Mouse (Mus musculus) layer of hippocampus, postnatal 10 days (tissue): ENCODE data around the gene Fam107b. TPM values are rescaled to one million over a fixed set of nuclear protein-coding genes. Genes with fewer than 3 reads are reported as not detected.

Source experiments
- DNase-seq, 2 experiments: peaks; one replicate each; pipeline ENCODE4 v3.0.0; 2021; ENCODE audit warnings: low spot score in 2 of 2
- total RNA-seq, 2 experiments: library from RNA; stranded (reverse); gene quantifications; 2 replicates each; pipeline ENCODE4 v1.2.3; 2021

Gene Fam107b
- total RNA-seq, 2 experiments from 2014 or later, result 22.3 to 25.6 TPM

GRCm38 (mm10) chr2:3737917-3738694 lies 167.8 kb downstream of the Fam107b start:
- no peak for DNase-seq

DNA sequence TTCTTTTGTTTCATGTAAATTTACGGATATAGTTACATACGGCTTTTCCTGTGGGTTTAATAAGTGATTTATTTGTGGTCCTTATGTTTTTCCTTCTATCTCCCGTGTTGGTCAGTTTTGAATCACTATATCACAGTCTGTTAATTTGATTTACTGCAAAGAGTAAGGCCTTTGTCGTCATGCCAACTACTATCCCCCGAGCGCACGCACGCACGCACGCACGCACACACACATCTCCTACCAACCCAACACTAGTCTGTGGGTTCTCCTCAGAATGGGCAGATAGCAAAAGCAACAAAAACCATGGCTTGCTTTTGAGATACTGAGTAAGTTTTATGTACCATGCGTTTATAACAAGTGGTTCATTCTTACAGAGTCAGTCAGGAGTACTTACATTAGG lies 168.4 kb downstream of the Fam107b start:
- DNase-seq, result no peak

- peak; percentile 37 to 66 for DNase-seq
Observed at GRCm38 (mm10) chr2:3739351-3739961, 169.2 kb downstream of the Fam107b start.

DNA sequence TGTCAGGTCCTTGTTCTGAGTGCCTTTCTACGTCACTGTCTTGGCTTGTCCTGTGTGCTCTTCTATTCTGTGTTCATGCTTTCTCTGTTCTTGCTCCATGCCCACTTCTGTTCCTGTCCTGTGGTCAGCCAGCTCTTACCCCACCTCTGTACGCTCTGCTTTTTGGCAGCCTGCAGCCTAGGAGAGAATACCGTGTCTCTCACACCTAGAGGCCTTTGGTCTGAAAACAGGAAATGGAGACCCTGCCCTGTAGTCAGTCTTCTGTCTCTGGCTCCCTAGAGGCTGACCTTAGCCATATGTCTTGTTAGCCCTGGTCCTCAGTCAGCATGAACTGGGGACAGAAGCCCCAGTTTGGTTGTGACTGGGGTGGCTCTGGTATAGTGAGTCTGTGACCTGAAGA lies 170.0 kb downstream of the Fam107b start:
- no peak for DNase-seq

GRCm38 (mm10) chr2:3740670-3741069 lies 170.4 kb downstream of the Fam107b start:
- DNase-seq, result no peak

- DNase-seq, result no peak
Observed at GRCm38 (mm10) chr2:3742519-3742918, 172.2 kb downstream of the Fam107b start.

DNA sequence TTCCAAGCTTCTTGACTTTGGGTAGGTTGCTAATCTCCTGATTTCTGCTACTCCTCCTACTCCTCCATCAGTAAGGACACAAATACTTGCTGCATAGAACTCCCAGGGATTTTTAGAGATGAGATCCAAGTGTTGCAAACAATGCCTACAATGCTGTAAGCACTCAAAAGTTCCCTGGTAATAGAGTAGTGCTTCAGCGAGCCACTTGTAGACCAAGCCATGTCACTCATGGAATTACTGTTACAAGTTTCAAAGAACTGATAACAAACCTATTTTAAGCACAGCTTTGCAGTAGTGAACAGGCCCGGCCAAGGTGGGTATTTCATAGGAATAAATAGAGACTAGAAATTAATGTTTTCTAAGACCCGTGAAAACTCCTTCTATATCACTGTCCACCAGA lies 174.8 kb downstream of the Fam107b start:
- no peak for DNase-seq

DNA sequence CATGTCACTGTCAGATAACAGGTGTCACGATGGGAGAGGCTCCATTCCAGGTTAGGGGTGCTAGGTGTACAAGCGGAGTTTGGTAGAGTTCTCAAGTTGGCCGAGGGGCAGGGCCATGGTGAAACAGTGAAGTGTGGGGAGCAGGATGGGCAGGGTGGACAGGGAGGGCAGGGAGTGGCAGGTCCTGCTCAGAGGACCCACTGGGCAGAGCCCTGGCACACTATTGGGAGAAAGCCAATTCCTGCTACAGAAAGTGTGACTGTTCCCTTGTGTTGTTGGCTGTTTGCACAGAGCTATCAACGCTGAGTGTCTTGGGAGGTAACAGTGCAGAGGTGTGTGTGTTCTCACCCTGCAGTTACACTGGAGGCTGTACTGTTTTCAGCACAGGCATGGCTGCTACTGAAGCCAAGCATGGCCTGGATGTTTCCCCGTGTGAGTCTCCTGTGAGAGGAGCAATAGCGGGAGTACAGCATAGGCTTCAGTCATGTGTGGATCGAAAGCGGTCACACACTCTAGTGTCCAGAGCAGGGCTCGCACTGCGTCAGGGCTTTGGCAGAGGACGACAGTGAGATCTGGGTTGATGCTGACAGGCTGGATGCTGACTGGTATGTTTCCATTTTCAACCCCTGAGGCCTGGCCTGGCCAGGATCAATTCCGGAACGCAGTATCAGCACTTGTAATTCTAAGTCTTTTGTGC lies 175.8 kb downstream of the Fam107b start:
- DNase-seq, result no peak

DNA sequence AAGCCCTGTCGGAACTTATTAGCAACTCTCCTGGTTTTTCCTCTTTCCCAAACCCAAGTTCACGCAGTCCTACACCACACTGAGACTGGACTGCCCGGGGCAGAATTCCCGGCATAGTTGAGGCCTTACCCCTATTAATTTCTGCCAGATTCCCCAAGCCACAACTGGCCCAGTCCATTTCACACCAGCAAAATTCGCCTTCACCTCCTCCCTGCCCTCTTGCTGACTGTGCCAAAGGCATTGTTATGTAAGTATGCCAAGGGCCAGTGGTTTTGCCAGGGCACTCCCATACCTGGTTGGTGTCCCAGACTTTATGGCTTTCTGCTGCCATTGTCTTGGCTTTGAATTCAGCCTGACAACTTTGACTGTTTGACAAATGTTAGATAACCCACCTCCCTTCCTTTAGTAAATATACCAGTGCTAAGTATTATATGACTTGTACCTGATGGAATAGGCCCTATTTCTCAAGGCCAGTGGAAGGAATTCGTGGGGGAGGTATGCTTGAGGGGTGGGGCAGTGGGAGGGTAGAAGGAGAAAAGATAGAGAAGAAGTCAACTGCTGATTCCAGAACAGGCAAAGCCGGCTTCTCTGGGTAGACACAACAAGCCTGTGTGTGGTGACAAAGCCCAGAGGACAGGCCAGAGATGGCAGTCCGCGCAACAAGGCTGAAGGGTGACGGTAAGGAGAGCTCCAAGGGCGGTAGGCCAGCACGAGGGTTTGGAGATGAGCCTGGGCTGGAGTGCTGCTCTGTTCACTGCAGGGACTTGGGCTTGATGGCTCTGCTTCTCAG lies 178.6 kb downstream of the Fam107b start:
- no peak for DNase-seq

GRCm38 (mm10) chr2:3749504-3750024 lies 179.3 kb downstream of the Fam107b start:
- DNase-seq, result no peak

DNA sequence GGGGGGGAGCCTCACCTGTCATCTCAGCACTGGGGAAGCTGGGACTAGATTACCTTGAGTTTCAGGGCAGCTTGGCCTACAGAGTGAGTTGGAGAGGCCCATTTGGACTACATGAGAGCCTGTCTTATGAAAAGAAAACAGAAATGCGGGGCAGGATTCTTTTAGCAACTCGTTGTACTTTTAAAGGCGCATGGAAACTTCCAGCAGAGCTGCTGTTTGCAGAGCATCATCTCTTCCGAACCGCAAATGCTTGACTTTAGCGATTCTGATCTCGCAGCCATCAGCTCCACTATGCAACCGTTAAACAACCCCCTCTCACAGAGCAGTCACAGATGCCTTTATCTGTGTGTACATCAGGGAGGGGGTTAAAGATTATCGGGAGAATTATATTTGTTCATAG lies 179.8 kb downstream of the Fam107b start:
- no peak for DNase-seq

- no peak for DNase-seq
Observed at GRCm38 (mm10) chr2:3752365-3752764, 182.1 kb downstream of the Fam107b start.

DNA sequence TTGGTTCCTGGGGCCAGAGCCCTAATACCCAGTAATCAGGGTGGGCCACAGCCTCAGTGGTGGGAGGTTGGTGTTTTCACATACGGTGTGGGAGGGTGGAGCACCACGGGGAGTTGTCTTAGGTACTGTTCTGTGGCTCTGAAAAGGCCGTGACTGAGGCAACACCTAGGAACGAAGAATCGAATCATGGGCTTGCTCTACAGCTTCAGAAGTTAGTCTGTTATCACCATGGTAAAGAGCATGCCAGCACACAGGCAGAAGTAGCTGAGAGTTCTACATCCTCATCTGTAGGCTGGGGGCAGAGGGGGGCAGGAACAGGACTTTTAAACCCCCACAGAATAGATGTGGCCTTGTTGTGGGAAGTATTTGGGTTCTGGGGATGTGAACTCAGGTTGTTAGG lies 182.6 kb downstream of the Fam107b start:
- DNase-seq, result no peak

- no peak for DNase-seq
Observed at GRCm38 (mm10) chr2:3753749-3754148, 183.5 kb downstream of the Fam107b start.

DNA sequence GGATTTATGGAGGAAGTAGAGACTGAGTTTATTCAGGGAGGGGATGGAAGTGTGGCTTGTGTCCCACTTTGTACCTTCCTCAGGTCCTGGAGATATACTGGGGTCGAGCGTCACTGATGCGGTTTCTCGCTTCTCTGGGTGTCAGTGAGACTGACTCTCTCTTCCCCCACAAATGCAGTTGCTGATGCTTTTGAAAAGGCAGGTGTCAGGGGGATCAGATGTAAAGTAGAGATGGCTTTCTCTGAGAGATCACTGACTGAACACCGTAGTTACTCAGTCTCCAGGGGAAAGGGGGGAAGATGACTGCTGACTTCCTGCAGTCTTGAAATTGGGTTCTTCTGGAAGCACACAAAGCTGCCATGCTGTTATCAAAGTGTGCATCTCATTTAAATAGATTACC lies 185.6 kb downstream of the Fam107b start:
- DNase-seq, result no peak

- no peak for DNase-seq
Observed at GRCm38 (mm10) chr2:3758406-3758805, 188.1 kb downstream of the Fam107b start.

- no peak for DNase-seq
Observed at GRCm38 (mm10) chr2:3760234-3760836, 190.0 kb downstream of the Fam107b start.

- DNase-seq, result no peak
Observed at GRCm38 (mm10) chr2:3764136-3764535, 193.8 kb downstream of the Fam107b start.

DNA sequence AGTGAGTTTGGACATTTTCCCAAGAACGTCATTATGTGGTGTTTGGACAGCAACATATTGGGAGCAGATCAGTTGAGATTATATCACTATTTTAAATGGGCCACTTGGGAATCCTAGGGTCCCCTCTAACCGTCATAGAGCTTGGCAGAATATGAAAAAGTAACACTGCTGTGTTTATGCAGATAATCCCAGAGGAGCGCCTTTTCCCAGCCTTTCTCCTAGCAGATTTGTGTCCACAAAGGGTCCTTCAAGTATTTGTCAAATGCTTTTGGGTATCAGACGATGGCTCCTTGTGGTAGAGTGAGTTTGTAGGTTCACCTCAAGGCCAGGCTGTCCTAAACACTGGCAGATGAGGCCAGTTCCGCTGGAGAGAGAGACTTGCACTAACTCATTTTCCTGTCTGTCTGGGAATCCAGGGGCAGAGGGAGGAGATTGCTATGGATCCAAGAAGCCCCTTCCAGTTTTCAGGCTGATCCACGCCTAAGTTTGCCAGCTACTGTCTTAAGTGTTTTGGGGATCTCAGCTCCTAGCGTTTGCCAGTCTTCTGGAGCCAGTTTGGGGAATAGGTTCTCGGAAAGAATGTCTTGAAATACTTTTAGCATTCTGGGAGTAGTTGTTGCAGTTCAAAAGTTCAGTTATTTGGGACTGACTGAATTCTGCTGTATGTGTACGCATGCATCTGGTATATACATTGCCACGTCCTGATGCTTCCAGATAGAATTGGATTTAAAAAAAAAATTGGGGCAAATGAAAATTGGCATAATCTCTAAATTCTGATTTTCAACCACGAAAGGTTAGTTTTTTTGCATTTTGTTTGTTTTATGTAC lies 195.9 kb downstream of the Fam107b start:
- no peak for DNase-seq

DNA sequence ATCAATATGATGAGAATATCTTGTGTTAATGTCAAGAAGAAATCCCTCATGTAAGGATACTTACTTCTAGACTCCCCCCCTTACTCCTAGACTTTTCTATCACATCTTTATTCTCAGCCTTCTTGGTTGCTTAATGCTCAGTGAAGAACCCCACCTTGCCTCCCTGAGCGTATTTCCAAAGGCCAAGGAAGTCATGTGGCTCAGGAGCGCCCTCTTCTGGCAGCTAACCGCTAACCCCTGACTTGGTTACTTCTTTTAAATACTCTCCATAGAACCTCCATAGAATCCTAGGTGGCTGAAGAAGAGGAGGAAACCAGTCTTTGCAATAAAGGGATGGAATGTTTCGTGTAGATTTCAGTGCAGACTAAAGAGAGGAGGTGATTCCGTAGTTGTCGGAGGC lies 199.0 kb downstream of the Fam107b start:
- DNase-seq, result peak; percentile 64 to 72
